Mouse (Mus musculus): ENCODE measurements around the gene Fam133b. TPM values are rescaled to one million over a fixed set of nuclear protein-coding genes. Genes with fewer than 3 reads are reported as not detected.

The Fam133b gene
- polyA plus RNA-seq, 1 experiment from 2014 or later, result 25.1 TPM

- H3K27ac ChIP-seq (ENCODE audit: low read depth, low read length), result no peak overlapping the region
- no peaks in the 10 kb centered on the region for H3K36me3 ChIP-seq (ENCODE audit: control insufficient read depth, insufficient read depth, low read length)
- no peaks in the 10 kb centered on the region for H3K27me3 ChIP-seq (ENCODE audit: control insufficient read depth, insufficient read depth, low read length)
- 51% methylated on average over 8 of the region's 8 CpGs for WGBS (ENCODE audit: insufficient replicate concordance)
- no peaks in the 10 kb centered on the region for H3K9me3 ChIP-seq (replicated peaks; ENCODE audit: control insufficient read depth, low read length)
- peaks cover 2% of the 10 kb centered on the region; the same call in 1 of the 2 replicates for H3K4me1 ChIP-seq (ENCODE audit: control insufficient read depth, insufficient read depth, low read length)
- no peak for ATAC-seq (replicated peaks; ENCODE audit: insufficient number of reproducible peaks, low FRiP score, low TSS enrichment)
- no peak overlapping the region for H3K4me2 ChIP-seq
- no peak overlapping the region for H3K9ac ChIP-seq (ENCODE audit: low read depth, low read length)
- no peak overlapping the region for H3K4me3 ChIP-seq (ENCODE audit: low read depth, low read length)
Measured at GRCm38 (mm10) chr5:3514901-3515311, 28.7 kb upstream of the Fam133b start.

- no peak for ATAC-seq (replicated peaks; ENCODE audit: insufficient number of reproducible peaks, low FRiP score, low TSS enrichment)
- no peak overlapping the region for H3K27ac ChIP-seq (ENCODE audit: low read depth, low read length)
- no peak overlapping the region for H3K4me3 ChIP-seq (ENCODE audit: low read depth, low read length)
- 86% methylated on average over 9 of the region's 9 CpGs for WGBS (ENCODE audit: insufficient replicate concordance)
- no peaks in the 10 kb centered on the region for H3K36me3 ChIP-seq (ENCODE audit: control insufficient read depth, insufficient read depth, low read length)
- peaks cover 2% of the 10 kb centered on the region; the same call in 1 of the 2 replicates for H3K4me1 ChIP-seq (ENCODE audit: control insufficient read depth, insufficient read depth, low read length)
- H3K9ac ChIP-seq (ENCODE audit: low read depth, low read length), result no peak overlapping the region
- H3K4me2 ChIP-seq, result no peak overlapping the region
- no peaks in the 10 kb centered on the region for H3K27me3 ChIP-seq (ENCODE audit: control insufficient read depth, insufficient read depth, low read length)
- H3K9me3 ChIP-seq (replicated peaks; ENCODE audit: control insufficient read depth, low read length), result no peaks in the 10 kb centered on the region
Measured at GRCm38 (mm10) chr5:3515477-3515876, 28.2 kb upstream of the Fam133b start.

- no peaks in the 10 kb centered on the region for H3K36me3 ChIP-seq (ENCODE audit: control insufficient read depth, insufficient read depth, low read length)
- H3K27me3 ChIP-seq (ENCODE audit: control insufficient read depth, insufficient read depth, low read length), result no peaks in the 10 kb centered on the region
- peaks cover 2% of the 10 kb centered on the region; the same call in 1 of the 2 replicates for H3K4me1 ChIP-seq (ENCODE audit: control insufficient read depth, insufficient read depth, low read length)
- 70% methylated on average over 9 of the region's 9 CpGs for WGBS (ENCODE audit: insufficient replicate concordance)
- no peaks in the 10 kb centered on the region for H3K9me3 ChIP-seq (replicated peaks; ENCODE audit: control insufficient read depth, low read length)
- no peak for ATAC-seq (replicated peaks; ENCODE audit: insufficient number of reproducible peaks, low FRiP score, low TSS enrichment)
- no peak overlapping the region for H3K4me3 ChIP-seq (ENCODE audit: low read depth, low read length)
- H3K27ac ChIP-seq (ENCODE audit: low read depth, low read length), result no peak overlapping the region
- H3K9ac ChIP-seq (ENCODE audit: low read depth, low read length), result no peak overlapping the region
- H3K4me2 ChIP-seq, result no peak overlapping the region
Measured at GRCm38 (mm10) chr5:3516481-3517075, 27.1 kb upstream of the Fam133b start.

- no peak for ATAC-seq (replicated peaks; ENCODE audit: insufficient number of reproducible peaks, low FRiP score, low TSS enrichment)
- Histone ChIP-seq H3K9ac (ENCODE audit: low read depth, low read length) (no peak overlapping the region), H3K27me3 (ENCODE audit: control insufficient read depth, insufficient read depth, low read length) (no peaks in the 10 kb centered on the region), H3K9me3 (replicated peaks; ENCODE audit: control insufficient read depth, low read length) (no peaks in the 10 kb centered on the region), H3K4me2 (no peak overlapping the region), H3K4me1 (ENCODE audit: control insufficient read depth, insufficient read depth, low read length) (no peaks in the 10 kb centered on the region), H3K36me3 (ENCODE audit: control insufficient read depth, insufficient read depth, low read length) (no peaks in the 10 kb centered on the region), H3K4me3 (ENCODE audit: low read depth, low read length) (no peak overlapping the region), H3K27ac (ENCODE audit: low read depth, low read length) (no peak overlapping the region)
- 82% methylated on average over 18 of the region's 18 CpGs for WGBS (ENCODE audit: insufficient replicate concordance)
Measured at GRCm38 (mm10) chr5:3520493-3521359, 22.9 kb upstream of the Fam133b start.

GRCm38 (mm10) chr5:3521741-3522140 lies 21.9 kb upstream of the Fam133b start:
- Histone ChIP-seq H3K4me2 (no peak overlapping the region), H3K9me3 (replicated peaks; ENCODE audit: control insufficient read depth, low read length) (no peaks in the 10 kb centered on the region), H3K27ac (ENCODE audit: low read depth, low read length) (no peak overlapping the region), H3K27me3 (ENCODE audit: control insufficient read depth, insufficient read depth, low read length) (no peaks in the 10 kb centered on the region), H3K36me3 (ENCODE audit: control insufficient read depth, insufficient read depth, low read length) (no peaks in the 10 kb centered on the region), H3K4me1 (ENCODE audit: control insufficient read depth, insufficient read depth, low read length) (no peaks in the 10 kb centered on the region), H3K4me3 (ENCODE audit: low read depth, low read length) (no peak overlapping the region), H3K9ac (ENCODE audit: low read depth, low read length) (no peak overlapping the region)
- 81% methylated on average over 12 of the region's 12 CpGs for WGBS (ENCODE audit: insufficient replicate concordance)
- ATAC-seq (replicated peaks; ENCODE audit: insufficient number of reproducible peaks, low FRiP score, low TSS enrichment), result no peak

GRCm38 (mm10) chr5:3522826-3523225 lies 20.8 kb upstream of the Fam133b start:
- 86% methylated on average over 10 of the region's 10 CpGs for WGBS (ENCODE audit: insufficient replicate concordance)
- Histone ChIP-seq H3K4me1 (ENCODE audit: control insufficient read depth, insufficient read depth, low read length) (no peaks in the 10 kb centered on the region), H3K4me2 (no peak overlapping the region), H3K27me3 (ENCODE audit: control insufficient read depth, insufficient read depth, low read length) (no peaks in the 10 kb centered on the region), H3K9ac (ENCODE audit: low read depth, low read length) (no peak overlapping the region), H3K9me3 (replicated peaks; ENCODE audit: control insufficient read depth, low read length) (no peaks in the 10 kb centered on the region), H3K27ac (ENCODE audit: low read depth, low read length) (no peak overlapping the region), H3K4me3 (ENCODE audit: low read depth, low read length) (no peak overlapping the region), H3K36me3 (ENCODE audit: control insufficient read depth, insufficient read depth, low read length) (no peaks in the 10 kb centered on the region)
- no peak for ATAC-seq (replicated peaks; ENCODE audit: insufficient number of reproducible peaks, low FRiP score, low TSS enrichment)

- H3K9me3 ChIP-seq (replicated peaks; ENCODE audit: control insufficient read depth, low read length), result no peaks in the 10 kb centered on the region
- 59% methylated on average over 5 of the region's 5 CpGs for WGBS (ENCODE audit: insufficient replicate concordance)
- H3K36me3 ChIP-seq (ENCODE audit: control insufficient read depth, insufficient read depth, low read length), result no peaks in the 10 kb centered on the region
- H3K9ac ChIP-seq (ENCODE audit: low read depth, low read length), result no peak overlapping the region
- no peaks in the 10 kb centered on the region for H3K27me3 ChIP-seq (ENCODE audit: control insufficient read depth, insufficient read depth, low read length)
- no peak overlapping the region for H3K4me3 ChIP-seq (ENCODE audit: low read depth, low read length)
- H3K27ac ChIP-seq (ENCODE audit: low read depth, low read length), result no peak overlapping the region
- no peaks in the 10 kb centered on the region for H3K4me1 ChIP-seq (ENCODE audit: control insufficient read depth, insufficient read depth, low read length)
- no peak overlapping the region for H3K4me2 ChIP-seq
- no peak for ATAC-seq (replicated peaks; ENCODE audit: insufficient number of reproducible peaks, low FRiP score, low TSS enrichment)
Measured at GRCm38 (mm10) chr5:3527041-3527691, 16.5 kb upstream of the Fam133b start.

GRCm38 (mm10) chr5:3529585-3530189 lies 13.9 kb upstream of the Fam133b start:
- H3K9ac ChIP-seq (ENCODE audit: low read depth, low read length), result no peak overlapping the region
- H3K27me3 ChIP-seq (ENCODE audit: control insufficient read depth, insufficient read depth, low read length), result no peaks in the 10 kb centered on the region
- WGBS (ENCODE audit: insufficient replicate concordance), result 81% methylated on average over 10 of the region's 10 CpGs
- H3K36me3 ChIP-seq (ENCODE audit: control insufficient read depth, insufficient read depth, low read length), result no peaks in the 10 kb centered on the region
- no peak overlapping the region for H3K4me2 ChIP-seq
- H3K4me3 ChIP-seq (ENCODE audit: low read depth, low read length), result no peak overlapping the region
- no peak overlapping the region for H3K27ac ChIP-seq (ENCODE audit: low read depth, low read length)
- no peaks in the 10 kb centered on the region for H3K4me1 ChIP-seq (ENCODE audit: control insufficient read depth, insufficient read depth, low read length)
- ATAC-seq (replicated peaks; ENCODE audit: insufficient number of reproducible peaks, low FRiP score, low TSS enrichment), result no peak
- H3K9me3 ChIP-seq (replicated peaks; ENCODE audit: control insufficient read depth, low read length), result no peaks in the 10 kb centered on the region
